Mouse (Mus musculus) cerebellum, adult 18-20 months (tissue): ENCODE measurements around the gene Gm49358.
A peak's percentile ranks its signal among the peaks of the same experiment; 100 is the strongest.

Experiments used
- DNase-seq, 2 experiments: peaks; one replicate each; pipeline ENCODE4 v3.0.0; 2021

Gene Gm49358

DNA sequence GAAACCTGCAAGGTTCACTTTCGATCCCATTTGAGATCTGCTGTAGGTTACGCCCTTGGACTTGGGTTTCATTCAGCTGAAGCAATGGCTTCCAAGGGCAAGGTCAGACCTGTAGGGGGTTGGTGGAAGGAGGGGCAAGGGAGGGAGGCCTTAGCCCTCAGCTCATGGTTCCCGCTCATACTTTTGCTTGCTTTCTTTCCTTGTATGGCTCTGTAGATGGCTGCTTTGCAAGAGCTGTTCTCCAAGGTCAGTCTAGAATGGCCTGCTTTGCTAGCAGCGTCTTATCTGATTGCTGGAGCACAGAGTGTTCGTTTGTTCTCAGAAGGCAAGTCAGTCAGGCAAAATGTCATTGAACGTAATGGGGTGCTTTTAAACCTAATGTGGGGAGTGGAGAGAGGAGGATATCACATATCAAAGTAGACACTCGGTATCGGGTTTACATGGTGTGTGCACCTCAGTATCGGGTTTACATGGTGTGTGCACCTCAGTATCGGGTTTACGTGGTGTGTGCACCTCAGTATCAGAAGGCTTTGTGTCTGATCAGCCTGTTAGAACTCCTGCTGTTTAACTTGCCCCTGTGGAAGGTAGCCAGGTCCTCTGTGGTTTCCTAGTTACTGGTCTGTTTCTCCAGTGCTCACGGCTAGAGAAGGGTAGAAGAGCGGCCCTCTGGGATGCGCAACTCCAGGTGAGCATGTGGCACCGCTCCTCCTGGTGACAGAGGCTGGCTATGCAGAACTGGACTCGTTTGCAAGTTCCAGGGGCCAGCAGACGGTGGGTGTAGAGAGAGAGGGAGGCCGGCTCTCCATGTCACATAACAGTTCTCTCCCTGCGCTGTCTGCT is 50.7 kb downstream of the Gm49358 start:
- DNase-seq, result no peak

DNA sequence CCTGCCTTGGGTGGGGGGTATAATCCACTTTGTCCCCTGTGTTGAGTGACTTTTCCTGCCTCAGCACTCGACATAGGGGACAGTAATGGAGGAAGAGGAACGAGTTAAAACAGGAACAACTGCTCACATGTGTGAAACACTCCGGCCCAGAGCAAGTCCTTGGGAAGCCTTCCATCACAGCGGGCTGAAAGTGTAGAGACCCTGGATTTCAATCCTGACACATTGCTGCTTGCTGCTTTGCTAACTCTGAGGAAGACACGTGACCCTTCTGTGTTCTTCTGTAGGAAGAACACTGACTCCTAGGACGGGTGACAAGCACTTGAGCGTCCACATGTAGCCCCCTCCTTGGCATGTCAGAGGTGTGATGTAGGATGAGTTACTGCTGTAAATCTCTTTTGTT is 51.4 kb downstream of the Gm49358 start:
- no peak for DNase-seq

DNA sequence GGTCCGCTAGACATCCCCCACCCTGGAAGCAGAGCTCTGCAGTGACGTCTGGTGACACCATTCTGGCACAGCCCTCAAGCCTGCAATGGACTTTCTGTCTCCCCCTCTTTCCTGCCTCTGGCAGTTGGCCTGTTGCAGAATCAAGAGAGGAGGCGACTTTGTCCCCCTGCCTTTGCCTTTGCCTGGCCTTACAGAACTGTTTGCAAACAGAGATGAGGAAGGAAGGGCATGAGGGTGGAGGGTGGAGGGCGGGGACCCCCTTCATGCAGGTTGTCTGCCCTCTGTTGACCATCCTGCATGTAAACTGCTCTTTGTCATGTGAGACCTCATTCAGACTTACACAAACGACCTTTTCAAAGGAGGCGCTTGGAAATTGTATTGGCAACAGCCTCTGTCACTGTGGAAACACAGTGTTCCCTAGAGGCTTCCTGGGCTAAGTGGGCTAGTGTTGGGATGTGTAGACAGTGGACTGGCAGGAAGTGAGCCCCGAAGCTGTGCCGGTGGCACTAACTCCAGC is 55.9 kb downstream of the Gm49358 start:
- DNase-seq, result no peak

DNA sequence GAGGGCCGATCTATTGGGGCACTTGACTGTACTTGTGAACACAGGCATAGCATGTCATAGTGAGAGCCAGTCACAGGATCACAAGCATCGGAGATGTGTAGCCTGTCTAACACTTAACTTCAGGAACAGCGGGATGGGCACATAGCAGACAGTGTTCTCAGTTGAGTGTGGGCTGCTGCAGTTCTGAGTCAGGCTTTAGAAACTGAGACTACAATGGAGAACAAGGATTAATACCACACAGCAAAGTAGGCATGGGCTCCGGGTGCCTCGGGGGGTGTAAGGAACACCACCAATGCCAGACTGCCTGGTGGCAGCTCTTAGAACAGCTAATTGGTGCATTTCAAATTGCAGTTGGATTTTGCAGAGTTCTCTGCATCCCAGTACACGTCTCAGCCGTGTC is 57.2 kb downstream of the Gm49358 start:
- DNase-seq, result no peak

DNA sequence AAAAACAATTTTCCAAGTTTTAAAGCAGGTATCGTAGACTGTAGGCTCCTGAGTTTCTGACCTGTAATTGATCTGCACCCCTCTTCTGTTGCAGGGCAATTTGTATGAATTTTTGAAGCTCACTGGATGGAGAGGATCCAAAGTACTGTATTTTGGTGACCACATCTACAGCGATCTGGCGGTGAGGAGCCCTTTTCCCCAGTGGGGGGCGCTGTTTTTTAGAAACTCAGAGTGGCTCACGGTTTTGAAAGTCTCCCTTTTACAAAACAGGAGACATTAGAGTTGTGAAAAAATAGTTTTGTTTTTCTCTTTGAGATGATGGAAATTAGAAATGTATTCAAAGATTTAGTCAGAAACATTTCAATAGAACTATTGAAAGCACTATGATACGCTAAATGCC is 60.3 kb downstream of the Gm49358 start:
- DNase-seq, result no peak

DNA sequence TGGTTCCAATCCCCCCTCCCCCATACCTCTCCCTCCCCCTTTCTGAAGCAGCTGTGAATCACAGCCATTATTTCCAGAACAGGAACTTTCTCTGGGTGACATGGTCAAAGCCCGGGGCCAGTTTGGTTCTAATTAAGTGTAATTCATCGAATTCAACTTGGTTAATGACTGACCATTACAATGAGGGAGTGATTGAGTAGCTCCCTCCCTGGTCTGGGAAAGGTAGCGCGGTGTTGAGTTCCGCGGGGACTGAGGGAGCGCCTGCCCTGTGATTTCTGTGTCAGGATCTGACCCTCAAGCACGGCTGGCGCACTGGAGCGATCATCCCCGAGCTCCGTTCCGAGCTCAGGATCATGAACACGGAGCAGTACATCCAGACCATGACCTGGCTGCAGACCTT is 61.1 kb downstream of the Gm49358 start:
- no peak for DNase-seq

DNA sequence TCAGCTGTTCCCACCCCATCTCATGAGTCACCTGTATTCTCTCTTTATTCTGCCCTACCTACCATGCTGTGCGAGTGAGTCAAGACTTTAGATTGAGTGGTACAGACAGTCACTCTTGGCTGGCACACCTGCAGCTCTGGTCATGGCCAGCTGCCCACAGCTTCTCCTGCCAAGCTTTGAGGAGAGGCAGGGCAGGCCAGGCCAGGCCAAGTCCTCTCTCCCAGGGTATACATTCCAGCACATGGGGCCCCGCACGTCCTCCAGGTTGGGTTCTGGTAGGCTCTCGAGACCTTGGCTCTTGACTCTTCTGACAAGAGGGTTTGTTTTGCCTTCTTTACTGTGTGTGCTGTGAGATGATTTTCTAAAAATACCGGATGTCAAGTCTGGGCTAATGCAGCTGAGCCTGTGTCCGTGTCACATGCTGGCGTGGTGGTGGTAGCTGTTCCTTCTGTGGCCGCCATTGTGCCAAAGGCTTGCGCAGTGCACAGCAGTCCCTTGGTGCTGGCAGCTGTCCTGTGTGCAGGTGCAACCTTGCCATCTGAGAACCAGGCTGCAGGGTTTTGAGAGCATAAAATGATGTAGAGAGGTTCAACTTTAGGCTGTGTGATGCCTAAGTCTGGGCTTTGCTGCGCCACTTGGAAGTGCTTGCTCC is 62.2 kb downstream of the Gm49358 start:
- peak; percentile 80 to 84 for DNase-seq

DNA sequence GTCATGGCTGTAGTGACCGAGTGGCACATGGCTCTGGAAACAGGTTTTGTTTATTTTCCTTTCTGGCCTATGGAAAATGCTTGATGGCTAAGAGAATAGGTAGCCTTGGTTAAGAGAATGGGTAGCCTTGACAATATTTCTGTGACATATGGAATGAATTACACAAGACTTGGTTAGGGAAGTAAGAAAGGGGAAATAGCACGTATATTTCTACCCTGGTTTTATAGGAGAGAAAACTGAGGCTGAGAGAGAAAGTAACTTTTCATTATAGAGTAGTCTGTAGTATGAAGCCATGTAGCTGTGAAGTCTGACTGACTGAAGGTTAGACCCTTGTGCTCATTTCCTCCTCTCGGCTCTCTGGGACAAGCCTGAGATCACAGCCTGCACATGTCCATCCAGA is 63.2 kb downstream of the Gm49358 start:
- no peak for DNase-seq

DNA sequence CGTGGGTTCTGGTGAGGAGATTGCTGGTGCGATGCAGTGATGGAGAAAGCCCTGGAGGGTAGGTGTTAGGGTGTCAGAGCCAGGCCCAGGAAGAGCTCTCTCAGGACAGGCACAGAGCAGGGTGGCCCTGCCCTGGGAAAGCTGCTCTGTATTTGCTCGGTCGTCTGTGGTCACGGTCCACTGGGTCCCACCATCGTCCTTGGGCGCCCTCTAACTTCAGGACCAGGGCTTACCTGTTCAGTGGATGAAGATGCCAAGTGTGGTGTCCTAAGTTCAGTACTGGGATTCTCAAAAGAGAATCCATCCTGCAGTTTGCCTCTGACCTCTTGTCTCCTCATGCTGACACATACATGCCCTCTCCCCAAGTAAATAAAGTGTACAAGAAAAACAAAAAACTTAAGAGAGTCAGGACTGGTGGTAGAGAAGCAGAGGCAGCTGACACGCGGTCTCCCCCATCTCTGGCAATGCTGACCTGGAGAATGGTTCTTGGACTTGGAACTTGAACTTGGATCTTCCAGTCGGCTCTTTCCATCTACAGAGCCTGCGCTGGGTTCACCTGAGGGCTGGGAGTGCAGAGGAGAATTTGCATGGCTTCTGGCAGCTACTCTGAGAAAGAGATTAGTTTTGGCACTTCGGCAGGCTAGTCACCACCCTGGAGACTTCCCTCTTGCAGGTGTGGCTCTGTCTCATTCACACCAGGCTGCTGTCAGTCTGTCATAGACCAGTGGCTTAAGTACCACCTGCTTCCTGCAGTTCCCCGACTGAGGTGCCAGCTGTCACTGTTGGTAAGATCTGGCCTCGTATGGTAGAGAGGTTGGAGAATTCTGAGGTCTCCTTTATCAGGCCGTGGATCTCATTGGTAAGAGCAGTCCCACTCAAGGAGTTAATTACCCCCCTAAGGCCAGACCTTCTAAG is 64.7 kb downstream of the Gm49358 start:
- DNase-seq, result peak in 1 of 2 experiments; percentile 11

DNA sequence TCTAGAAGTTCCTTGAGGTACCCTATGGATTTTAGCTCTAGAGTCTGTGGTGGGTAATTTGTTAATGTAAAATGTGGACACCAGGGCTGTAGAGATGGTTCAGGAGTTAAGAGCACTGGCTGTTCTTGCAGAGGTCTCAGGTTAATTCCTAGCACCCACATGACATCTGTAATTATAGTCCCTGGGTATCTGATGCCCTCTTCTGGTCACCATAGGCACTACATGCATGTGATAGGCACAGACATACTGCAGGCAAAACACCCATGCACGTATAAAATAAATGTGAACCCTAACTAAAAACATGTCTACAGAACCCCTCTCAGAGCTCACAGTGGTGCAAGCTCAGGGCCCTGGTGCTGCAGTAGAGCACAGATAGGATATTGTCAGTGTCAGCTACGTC is 65.7 kb downstream of the Gm49358 start:
- DNase-seq, result no peak

DNA sequence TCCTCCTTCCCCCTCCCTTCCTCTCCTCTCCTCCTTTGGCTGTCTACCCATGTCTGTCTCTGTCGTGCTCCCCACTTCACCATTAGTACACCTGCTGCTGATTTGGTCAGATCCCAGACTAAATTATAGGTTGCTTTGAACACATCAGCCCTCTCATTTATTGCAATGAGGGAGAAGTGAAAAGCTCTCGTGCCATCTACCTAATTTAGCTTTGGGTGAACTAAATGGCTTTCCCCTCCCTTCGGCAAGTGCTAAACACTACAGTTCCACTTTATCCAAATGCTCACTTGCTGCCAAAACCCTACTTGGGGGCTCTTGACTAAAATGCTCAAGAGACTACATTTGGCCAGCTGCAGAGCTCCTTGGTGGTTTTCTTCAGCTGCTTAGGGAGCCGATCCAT is 73.0 kb downstream of the Gm49358 start:
- DNase-seq, result no peak

DNA sequence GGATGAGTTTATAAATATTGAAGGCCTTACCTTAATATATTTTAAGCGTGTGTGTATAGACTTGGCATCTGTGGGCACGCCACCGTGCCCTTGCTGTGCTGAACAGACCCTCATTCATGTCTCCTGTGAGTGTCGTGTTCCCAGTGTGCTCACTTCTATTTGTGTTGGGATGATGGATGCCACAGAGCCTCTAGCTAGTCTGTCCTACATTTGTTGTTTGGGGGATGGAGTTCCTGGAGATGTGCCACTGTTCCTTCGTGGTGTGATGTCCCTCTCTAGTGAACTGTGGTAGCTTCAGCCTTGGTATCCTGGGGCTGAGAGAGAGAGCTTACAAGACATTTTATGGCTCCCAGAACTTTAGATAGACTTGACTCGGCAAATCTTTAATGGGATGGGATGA is 75.1 kb downstream of the Gm49358 start:
- DNase-seq, result no peak

DNA sequence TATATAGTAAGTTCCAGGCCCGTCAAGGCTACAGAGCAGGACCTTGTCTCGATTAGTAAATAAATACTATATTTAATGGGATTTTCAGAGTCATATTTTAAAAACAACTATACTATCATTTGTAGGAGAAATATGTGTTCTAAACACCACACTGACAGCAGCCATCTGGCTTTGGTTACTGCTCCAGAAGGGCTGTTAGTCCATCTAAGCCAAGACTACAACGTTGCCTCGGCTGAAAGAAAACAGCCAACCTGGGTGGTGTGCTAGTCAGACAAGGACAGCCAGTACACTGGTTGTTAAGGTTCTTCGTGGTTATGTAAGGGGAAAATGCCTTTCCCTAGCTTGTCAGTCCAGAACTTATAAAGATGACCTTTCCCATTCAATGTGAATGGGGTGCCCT is 78.9 kb downstream of the Gm49358 start:
- no peak for DNase-seq

DNA sequence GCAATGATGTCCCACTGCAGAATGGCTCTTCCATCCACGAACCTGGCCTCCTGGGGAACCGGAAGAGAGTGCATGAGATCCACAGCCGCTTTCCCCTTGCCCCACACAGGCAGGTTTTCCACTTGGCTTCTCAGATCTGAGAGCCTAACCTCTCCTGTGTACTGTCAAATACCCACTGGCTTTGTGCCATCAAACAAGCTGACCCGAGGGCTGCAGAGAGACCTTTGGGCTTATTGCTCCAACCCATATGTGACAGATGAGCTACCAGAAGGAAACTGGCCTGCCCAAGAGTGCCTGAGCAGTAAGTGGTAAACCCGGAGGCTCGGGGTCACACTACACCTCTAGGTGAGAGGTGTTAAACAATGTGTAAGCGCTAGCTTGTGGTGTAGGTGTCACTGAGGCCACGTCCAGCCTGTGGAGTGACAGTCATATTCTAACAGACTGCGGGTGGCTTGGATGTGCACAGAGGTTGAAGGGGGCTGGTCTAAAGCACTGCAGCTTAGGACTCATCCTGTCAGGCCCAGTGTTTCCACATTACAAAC is 83.2 kb downstream of the Gm49358 start:
- no peak for DNase-seq

DNA sequence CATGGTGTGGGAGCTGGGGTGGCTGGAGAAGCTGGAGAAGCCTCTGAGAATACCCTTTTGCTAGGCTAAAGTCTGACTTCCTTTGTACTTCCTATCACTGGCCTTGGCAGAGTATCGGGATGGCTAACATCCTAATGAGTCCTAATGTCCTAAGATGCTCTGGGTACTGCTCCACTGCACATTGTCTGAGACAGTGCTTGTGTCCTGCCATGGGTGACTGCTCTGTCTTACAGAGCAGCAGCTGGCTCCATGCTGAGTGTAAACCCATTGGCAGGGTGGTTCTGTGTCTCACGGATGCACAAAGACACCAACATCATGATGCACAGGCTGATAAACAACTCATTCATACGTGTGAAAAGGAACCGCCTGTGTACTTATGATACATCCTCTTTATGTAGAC is 85.3 kb downstream of the Gm49358 start:
- no peak for DNase-seq

DNA sequence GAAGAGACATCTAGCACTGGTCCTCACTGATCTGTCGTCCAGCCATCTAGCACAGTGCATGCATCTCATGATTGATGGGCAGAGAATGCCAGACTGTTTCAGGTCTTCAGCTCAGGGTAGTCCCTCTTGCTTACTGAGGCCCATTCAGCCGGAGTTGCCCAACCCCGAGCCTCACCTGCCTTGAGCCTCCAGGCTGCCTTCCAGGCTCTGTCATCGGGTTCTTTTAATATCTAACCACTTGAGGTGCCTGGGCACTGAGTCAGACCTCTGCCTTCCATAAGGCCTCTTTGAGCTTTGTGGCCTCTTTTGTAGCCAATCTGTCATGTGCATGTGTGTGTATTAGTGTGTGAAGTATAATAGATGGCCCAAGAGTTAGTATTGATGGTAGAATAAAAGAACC is 85.7 kb downstream of the Gm49358 start:
- DNase-seq, result no peak

DNA sequence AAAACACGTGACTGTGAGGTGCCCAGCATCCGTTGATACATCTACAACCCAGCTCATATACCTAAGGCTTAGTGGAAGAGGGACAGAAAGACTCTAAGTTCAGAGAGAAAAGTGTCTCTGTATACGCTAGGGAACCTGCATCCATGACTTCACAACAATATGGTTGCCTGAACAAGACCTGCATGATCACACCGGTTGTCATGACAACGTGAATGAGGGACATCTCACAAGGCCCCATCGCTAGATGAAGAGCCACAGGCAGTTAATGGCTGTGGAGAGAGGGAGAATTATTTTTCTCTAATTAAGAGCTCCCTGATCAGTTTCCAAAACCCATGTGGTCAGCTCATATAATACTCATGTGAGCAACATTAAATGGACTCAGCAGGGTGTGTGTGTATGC is 88.4 kb downstream of the Gm49358 start:
- DNase-seq, result no peak

DNA sequence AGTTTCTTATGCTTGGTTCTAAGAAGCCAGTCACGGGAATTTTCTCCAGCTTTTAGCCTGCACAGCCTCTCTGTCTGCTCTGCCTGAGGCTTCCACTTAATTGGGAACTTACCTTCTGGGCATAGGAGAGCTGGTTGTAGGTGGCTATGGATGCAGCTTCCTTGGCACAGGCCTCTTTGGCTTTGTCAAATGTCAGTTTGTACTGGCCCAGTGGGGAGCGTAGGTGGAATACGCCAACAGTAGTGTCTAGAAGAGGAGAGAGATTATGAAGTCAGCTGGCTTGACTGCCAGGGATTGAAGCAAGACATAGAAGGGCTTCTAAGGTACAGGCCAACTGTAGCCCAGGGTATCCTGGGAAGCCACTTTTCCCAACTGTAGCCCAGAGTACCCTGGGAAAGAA is 89.7 kb downstream of the Gm49358 start:
- no peak for DNase-seq

DNA sequence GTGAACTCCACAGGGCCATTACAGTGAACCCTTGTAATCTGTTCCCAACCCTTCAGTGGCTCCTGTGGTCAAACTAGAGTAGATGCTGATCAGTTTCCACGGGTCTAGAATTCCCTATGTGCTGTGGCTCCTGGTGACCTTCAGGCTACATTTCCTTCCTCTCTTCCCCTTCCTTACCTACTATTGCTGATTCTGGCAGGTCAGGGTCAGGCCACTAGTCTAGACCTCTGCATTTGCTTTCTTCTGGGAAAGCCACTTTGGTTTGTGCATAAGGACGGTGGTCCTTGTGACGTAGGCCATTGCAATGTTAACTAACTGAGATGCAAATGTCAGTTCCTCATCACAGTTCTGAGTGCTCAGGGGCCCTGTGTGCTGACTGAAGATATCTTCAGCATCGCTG is 96.6 kb downstream of the Gm49358 start:
- no peak for DNase-seq

DNA sequence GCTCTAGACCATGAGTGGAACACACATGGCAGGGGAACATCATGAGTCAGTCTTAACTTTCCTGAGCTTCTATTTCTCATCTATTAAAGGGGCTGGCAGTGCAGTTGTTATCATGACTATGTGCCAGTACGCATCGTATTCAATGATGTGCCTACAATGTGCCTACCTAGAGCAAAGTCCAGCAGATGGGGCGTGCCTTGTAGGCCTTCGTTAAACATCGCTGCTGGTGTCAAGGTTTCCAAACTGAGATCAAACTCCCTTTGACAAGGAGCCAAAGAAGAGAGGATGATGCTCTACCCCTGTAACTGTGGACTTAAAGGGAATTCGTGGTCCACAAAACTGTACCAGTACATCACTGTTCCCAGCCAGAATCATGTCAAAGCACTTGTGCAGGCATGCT is 98.7 kb downstream of the Gm49358 start:
- no peak for DNase-seq

DNA sequence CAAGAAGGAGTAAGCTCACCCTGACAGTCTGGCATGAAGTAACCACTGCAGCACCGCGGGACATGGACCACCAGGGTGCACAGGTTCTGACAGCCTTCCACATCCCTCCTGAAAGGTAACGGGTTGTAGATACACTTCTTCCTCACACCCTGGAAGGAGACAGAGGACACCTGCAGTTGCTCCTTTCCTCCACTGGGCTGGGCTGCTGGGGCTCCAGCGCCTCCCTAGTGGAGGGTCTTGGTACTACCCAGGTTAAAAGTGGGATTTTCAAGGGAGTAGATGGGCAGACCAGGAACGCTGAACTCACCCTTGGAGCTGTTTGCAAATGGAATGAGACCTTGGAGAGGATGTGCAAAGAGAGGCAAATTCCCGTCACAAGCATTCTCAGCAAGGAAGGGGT is 99.7 kb downstream of the Gm49358 start:
- DNase-seq, result no peak

DNA sequence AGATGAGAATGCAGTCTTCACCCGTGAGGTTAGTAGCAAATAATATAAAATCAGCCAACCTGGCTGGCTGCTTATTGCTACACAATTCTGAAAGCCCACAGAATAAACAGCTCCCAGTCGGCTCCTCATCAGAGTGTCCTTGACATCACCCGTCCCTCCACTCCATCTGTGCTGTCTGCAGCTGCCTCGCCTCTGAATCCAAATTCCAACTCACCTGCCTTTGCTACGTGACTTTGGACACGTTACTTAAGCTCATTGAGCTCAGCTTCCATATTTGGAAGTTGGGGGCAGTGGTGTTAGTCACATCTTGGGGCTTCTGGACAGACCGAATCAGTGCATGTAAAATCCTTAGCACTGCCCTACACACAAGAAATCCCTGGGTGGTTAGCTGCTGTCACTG is 108.3 kb downstream of the Gm49358 start:
- no peak for DNase-seq

DNA sequence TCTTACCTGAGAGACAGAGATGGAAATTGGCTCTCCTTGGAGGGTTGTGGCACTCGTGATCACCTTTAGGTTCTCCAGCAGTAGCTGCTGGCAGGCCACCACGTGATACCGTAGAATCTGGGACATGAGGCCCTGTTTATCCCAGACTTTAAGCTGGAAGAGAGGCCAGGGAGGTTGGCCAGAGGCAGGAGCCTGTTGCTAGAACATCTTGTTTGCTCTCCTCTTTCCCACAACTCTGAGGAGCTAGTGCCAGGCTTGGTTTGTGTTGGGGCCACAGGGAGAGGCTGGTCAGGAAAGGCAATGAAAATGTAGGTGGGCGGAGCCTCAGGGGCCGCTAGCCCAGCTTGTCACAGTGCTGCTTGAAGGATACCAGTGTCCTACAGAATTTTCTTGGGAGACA is 108.8 kb downstream of the Gm49358 start:
- DNase-seq, result peak in 1 of 2 experiments; percentile 3
